Mouse (Mus musculus) ES-E14 (cell line): ENCODE data around the gene E130114P18Rik.

Experiments used
- CHD2 ChIP-seq: IDR thresholded peaks from 2 replicates; pipeline ENCODE4 v1.6.1; 2014; ENCODE audit warnings: mild to moderate bottlenecking, low read depth, low read length, inconsistent platforms
- HCFC1 ChIP-seq: IDR thresholded peaks from 2 replicates; pipeline ENCODE4 v1.6.1; 2012; ENCODE audit warnings: low read length, inconsistent platforms, borderline replicate concordance; ENCODE audit not compliant: insufficient read depth
- MAFK ChIP-seq: IDR thresholded peaks from 2 replicates; pipeline ENCODE4 v1.6.1; 2014; ENCODE audit warnings: mild to moderate bottlenecking, low read depth, low read length, inconsistent platforms; ENCODE audit not compliant: insufficient read depth
- ZC3H11A ChIP-seq: IDR thresholded peaks from 2 replicates; pipeline ENCODE4 v1.6.1; 2012; ENCODE audit warnings: low read depth, mild to moderate bottlenecking, inconsistent platforms, low read length, borderline replicate concordance
- ZNF384 ChIP-seq: IDR thresholded peaks from 2 replicates; pipeline ENCODE4 v1.6.1; 2012; ENCODE audit warnings: low read depth, low read length, inconsistent platforms

- TF ChIP-seq MAFK (no peak), HCFC1 (no peak), CHD2 (no peak), ZC3H11A (no peak), ZNF384 (no peak)
Measured at GRCm38 (mm10) chr4:97669808-97670207, 108.1 kb downstream of the E130114P18Rik start.
